Mouse (Mus musculus) gastrocnemius, postnatal 4 days (tissue): ENCODE results near the gene Trib3. TPM values are rescaled to one million over a fixed set of nuclear protein-coding genes. Genes with fewer than 3 reads are reported as not detected.

Experiments
- DNase-seq, 2 experiments: peaks; one replicate each; pipeline ENCODE4 v3.0.0; 2021 to 2022; ENCODE audit warnings: low spot score in 2 of 2, mixed read lengths in 2 of 2
- total RNA-seq, 2 experiments: library from RNA; stranded (reverse); gene quantifications; 2 replicates each; pipeline ENCODE4 v1.2.3; 2021

Trib3 gene
- total RNA-seq, 2 experiments from 2014 or later, result 1.4 to 1.7 TPM

DNA sequence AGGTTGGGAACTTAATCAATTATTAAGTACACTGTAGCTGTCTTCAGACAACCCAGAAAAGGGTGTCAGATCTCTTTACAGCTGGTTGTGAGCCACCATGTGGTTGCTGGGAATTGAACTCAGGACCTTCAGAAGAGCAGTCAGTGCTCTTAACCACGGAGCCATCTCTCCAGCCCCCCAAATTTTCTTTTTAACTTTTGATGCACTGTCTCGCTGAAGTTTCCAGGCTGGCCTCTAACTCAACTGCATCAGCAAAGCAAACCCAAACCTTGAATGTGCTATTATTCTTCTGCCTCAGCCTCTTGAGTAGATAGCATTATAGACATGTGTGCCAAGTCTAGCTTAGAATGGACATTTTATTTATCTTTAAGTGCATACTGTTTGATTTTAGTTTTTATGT lies 3.9 kb upstream of the Trib3 start:
- no peak for DNase-seq

DNA sequence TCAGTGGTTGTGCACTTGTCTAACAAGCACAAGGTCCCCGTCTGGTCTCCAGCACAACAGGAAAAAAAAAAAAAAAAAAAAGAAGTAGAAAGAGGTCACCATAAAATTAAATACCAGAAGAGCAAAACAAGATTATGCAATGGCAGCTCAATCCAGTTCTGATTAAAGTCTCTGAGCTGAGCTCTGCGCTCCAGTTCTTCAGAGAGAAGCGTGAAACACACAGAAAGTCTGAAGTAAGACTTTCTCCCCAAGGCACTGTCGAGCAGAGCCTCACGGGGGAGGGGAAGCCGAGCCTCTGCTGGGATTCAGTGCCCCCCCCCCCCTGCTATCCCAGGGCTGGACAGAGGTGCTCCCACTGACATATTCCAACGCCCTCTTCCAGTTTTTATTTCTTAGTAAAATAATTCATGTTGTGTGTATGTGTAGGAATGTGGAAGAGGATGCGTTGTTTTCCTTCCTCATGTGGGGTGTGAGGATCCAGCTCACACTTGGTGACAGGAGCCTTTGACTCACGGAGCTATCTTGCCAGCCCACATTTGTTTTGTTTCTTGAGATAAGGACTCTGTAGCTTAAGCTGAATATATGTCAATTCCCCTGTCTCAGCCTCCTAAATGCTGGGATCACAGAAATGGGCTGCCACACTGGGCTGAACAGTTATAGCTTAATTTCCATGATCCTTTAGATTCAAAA lies 3.1 kb upstream of the Trib3 start:
- DNase-seq, result no peak

DNA sequence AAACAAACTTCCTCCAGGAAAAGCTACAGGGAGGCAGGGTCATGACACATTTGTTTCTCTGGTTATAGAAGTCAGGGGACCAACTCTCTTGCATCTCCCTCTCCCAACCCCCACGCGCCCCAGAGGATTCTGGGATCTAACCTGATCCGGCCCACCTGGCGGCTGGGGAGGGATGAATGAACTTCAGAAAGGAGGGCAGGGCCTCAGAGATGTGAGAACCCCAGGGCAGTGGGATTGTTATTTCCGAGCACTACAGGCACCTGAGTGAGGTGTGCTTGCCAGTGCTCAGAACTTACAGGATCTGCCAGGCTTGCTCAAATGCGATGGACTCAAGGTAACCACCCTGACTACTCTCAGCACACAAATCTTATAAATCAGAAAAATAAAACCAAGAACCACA lies 1.6 kb upstream of the Trib3 start:
- DNase-seq, result no peak

DNA sequence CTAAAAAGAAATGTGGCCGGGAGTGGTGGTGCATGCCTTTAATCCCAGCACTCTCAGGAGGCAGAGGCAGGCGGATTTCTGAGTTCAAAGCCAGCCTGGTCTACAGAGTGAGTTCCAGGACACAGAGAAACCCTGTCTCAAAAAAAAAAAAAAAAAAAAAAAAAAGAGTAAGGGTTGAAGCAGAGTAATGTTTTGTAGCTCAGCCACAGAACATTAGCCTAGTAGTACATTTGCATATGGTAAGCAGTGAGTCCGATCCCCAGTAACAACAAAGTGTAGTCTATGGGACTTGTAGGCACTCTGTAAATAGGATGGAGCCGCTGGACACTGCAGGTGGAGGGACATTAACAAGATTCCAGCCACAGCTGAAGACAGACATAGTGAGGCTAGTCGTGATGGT lies 1.1 kb upstream of the Trib3 start:
- no peak for DNase-seq

DNA sequence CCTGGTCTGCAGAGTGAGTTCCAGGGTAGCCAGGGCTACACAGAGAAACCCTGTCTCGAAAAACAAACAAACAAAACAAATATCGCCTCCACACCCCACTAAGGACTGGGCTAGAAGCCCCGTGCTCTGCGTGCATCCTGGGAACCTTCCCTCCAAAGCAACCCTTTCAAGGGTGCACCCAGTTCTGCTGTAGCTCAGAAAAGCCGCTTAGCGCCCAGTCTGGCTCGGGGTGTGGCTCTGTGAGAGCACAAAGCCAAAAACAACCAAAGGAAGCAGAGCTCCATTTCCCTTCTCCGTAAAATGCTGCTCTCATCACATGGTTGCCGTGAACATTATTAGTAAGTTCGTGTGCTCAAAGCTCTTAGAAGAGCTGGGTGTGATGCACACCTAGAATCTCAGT lies 529 bp upstream of the Trib3 start:
- no peak for DNase-seq

DNA sequence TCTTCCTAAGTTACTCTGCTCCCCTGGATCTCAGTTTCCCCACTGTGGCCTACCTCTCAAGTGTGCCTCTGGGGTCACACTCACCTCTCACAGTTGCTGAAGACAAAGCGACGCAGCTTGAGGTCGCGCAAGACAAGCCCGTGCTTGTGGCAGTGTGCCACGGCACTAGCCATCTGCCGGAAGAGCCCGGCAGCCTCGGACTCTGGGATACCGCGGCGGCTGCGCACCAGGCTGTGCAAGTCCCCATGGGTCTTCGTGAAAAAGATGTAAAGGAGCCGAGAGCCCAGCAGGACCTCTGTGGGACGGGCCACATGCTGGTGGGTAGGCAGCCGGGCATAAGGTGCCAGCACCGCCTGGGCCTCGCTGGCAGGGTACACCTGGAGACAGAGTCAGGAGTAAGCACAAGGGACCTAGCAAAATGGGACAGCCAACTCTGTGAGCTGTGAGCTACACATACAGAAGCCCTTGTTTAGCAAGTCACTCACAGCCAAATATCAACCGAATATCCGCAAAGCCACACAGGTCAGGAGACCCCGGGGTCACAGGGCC lies 4.1 kb downstream of the Trib3 start:
- no peak for DNase-seq

DNA sequence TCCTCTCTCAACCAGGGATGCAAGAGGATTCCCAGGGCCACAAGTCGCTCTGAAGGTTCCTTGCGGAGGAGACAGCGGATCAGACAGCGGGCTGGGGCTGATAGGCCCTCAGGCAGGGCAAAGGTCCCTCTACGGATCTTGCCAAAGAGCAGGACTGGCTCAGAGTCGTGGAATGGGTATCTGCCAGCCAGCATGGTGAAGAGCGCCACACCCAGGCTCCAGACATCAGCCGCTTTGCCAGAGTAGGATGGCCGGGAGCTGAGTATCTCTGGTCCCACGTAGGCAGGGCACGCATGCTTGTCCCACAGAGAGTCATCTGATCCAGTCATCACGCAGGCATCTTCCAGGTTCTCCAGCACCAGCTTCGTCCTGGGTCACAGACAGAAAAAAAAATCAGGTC lies 5.5 kb downstream of the Trib3 start:
- no peak for DNase-seq

DNA sequence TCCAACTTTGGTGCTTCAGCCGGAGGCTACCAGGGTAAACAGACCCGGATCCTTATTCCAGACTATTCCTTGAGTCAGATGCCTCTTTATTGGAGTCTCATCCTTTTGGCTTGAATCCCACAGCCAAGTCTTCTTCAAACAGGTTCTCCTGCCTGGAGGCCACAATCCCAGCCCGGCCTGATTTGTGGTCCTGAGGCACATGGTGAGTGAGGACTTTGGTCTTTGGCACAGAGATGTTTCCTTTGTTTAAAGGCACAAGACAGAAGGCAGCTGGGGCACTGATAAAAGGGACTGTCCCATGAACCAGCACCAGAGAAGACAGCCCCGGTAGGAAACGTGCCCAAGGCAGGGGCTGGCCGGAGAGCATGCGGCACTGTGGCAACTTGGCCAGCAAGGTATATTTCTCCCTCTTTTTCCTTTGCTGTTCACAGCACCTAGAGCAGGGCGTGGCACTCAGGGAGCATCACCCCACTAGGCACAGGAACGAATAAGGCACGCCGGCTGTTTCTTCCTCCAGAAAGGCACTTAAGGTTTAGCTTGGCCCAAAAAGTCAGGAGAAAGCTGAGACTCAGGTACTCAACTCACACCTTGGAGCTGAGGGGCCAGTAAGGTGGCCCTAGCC lies 6.1 kb downstream of the Trib3 start:
- DNase-seq, result no peak

DNA sequence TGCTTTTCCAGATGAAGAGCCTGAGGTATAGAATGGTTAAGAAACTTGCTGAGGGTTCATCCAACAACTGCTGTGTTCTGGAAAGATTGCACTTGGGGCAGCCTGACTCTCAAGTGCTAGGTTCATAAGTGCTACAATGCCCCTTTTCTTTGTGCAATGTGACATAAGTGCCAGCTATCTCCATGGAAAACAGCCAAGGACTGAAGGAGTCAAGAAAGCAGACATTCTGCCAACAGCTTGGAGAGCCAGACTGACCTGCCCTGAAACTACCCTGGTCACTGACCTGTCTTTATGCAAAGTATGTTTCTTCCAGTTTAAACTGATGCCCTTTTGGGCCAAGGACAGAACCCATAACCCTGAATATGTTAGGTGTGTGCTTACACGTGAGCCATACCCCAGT lies 7.0 kb downstream of the Trib3 start:
- no peak for DNase-seq

DNA sequence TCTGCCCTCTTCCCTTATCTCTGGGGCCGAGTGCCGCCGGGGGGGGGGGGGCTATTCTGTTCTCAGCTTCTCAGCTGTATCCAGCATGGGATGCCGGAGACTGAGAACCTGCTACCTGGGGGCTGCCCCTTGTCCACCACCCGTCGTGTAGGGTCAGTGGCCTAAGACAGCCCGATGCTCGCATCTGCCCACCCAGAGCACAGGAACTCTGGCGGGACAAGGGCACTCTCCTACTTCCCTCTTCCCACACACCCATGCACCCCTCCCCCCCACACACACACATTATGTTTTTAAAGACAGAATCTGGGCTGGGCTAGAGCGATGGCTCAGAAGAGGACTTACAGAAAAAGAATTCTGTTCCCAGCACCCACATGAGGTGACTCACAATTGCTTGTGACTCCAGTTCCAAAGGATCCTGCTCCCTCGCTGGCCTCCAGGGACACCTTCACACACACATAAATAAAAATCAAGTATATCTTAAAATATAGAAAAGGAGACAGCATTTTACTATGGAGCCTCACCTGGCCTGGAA lies 8.5 kb downstream of the Trib3 start:
- no peak for DNase-seq

DNA sequence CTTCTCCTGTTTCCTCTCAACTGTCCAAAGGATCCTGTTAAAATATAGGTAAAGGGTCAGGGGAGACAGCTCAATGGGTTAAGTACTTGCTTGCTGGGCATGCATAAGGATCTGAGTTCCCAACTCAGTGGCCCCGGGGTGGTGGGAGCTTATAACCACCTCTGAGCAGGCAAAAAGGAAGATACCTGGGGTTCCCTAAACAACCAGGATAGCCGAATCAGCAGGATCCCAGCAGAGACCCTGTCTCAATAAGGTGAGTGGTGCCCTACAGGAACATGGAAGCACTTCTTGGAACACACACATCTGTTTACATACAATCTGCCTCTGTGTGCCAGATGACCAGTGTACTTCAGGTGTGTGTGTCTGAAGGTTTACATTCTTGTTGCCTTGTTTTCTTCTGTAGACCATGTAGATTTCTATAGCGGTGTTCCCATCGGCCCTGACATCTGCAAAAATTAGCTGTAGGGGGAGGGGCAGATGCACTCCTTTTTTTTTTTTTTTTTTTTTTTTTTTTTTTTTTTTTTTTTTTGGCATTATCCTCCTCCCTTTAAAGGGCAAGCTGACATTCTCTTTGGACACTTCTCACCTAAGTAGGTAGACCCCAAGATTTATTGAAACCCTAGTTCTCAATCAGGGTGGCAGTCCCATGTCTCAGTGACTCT lies 10.4 kb downstream of the Trib3 start:
- no peak for DNase-seq

DNA sequence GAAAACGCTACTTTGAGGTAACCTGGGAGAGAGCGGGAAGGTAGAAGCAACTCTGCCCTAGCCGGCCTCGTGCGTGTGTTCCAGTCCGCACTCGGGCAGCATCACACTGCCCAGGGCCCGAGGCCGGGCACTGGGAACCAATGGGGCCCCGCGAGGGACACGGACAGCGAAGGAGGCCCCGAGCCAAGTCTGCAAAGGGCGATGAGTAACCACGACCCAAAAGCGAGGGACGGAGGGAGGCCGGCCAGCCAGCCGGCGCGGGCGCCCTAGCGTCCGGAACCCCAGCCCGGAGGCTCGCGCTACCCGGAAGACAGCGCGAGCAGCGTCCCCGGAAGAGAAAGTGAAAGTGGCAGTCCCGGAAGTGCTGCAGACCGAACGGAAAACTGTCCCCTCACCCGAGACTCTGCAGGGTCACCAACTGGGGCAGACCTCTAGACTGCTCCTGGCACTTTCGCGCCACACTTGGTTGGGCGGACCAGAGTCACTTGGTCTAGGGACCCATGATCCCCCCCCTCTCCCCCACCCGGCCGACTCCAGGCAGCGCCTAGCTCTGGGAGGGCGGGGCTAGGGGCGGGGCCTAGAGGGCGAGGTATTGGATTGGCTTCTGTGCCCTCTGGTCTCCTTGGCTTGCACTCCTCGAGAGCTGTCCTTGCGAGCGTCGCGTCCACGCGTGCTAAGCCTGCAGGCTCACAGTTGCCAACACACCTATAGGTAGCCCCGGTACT lies 11.6 kb downstream of the Trib3 start, which contains the start of gene Rbck1:
Rbck1 (minus strand) TSS at position 553 of the 725 bp plus-strand sequence.
- DNase-seq, result peak; percentile 70 to 83

DNA sequence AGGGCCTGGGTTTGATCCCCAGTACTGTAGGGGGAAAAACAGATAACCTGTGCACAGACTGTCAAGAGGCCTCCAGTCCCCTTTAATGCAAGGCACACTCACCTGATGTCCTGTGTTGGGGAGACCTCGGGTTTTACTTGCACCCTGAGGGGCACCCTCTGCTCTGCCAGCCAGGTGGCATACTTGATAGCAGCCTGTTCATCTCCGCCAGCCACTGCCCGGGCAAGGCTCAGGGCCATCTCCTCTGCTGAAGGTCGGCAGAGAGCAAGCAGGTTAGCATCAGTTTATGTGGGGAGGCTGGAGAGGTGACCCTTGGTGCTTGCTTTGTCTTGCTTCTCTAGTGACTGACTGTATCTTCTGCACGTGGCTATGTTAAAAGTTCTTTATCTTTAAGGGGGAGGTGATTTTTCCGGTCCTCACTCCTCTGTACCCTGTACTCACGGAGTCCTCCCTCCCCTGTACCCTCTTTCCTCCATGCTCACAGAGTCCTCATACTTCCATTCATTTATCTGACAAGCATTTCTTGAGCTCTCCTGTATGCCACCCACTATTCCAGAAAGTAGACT lies 12.9 kb downstream of the Trib3 start:
- DNase-seq, result no peak

DNA sequence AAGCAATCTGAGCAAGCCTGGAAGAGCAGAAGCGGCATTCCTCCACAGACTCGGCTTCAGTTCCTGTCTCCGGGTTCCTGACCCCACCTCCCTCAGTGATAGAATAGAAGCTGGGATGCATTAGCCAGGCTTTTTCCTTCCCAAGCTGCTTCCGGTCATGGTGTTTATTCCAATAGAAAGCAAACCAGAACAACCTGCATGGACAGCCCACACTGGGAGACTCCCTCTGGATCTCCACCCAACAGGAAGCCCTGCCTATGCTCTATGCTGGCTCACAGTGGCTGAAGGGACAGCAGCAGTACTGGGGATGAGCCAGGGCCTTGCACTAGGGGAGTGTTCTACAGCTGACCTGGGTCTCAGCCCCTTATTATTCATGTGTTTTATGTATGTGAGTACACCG lies 15.9 kb downstream of the Trib3 start:
- DNase-seq, result no peak

DNA sequence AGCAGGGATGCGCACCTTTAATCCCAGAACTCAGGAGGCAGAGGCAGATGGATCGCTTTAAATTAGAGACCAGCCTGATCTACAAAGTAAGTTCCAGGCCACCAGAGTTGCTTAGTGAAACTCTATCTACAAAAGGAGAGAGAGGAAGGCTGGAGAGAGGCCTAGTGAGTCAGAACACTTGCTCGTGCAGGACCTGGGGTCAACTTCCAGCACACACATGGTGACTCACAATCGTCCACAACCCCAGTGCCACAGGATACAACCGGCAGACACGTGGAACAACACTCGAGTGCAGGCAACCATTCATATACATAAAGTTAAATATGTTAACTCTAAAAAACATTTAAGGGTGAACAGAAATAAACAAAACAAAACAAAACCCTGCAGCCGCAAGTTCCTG lies 17.2 kb downstream of the Trib3 start:
- no peak for DNase-seq

DNA sequence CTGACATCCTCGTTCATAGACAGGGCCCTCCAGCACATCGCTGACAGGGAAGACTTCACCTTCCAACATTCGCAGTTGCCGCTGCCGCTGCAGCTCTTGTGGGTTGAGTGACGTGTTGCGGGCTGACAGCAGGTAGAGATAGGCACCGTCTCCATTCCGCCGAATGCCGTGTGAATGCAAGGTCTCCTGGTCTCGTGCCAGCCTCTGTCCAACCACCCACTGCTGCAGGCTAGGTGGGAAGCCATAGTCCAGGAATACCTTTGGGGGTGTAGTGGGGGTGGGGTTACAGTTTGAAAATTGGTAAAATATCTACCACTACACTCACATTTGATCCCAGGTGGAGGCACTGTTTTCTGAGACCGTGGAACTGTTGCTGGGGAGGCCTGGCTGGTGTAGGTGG lies 17.7 kb downstream of the Trib3 start:
- no peak for DNase-seq

DNA sequence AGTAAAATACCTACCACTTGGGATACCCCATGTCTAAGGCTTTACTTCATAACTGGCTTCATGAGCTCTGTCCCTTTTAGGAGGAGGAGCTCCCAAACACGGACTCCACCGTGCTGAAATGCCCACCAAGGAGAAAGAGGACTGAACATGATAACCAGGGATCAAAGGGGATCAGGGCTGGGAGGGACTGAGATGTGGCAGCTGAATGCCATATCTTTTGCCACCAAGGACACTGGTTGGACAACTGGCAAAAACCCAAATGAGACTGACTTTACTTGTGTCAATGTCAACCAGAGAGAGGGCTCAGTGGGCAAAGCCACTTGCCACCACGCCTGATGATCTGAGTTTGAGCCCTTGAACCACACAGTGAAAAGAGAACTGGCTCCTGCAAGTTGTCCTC lies 19.0 kb downstream of the Trib3 start:
- DNase-seq, result no peak

DNA sequence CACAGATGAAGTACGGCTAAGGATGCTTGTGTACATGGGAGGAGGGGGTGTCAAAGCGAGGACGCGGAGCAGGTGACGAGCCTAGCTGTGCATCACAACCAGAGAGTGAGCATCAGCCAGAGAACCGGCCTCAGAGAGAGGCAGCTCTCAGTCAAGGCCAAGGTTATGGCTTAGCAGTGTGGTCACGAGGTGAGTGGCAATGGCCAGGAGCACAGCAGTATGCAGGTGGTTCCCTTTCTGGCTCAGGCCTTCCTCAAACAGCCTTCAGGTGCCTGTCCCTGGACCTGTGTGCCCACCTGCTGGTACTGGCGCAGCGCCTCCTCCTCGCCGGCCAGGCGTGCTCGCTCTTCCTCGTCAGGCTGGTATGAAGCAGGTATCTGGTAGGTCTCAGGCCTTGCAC lies 19.9 kb downstream of the Trib3 start:
- DNase-seq, result no peak

DNA sequence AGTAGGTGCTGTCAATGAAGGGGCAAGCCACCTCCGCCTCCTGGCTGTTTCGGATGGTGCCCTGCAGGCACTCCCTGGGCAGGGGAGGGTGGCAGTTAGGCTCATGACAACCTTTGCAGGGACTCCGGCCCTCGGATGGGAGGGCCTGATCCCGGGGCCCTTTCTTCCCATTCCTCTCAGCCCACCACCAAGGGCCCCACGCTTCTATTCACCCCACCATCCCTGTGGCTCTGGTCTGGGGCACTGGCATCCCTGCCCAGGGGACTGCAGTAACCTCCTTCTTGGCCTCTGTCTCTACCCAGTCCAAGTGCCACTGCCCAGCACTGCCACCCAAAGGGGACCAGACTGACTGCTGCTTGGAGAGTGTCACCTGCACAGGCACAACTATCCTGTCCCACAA lies 21.6 kb downstream of the Trib3 start:
- DNase-seq, result no peak

DNA sequence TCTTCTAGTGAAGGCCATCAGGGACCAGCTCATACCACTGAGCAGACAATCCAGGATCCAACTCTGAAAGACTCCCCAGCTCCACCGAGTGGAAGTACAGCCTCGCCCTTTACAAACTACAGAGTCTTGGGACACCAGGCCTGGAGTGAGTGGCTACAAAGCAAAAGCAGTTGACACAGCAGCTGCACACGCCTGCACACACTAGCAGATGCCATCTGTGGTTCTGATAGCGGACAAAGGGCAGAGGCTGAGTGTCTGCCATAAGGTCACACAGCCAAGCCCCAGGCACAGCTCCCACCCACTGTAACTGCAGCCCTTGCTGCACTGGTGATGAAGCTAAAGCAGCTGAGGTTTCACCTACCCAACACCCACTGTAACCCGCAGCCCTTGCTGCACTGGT lies 22.3 kb downstream of the Trib3 start:
- DNase-seq, result no peak

DNA sequence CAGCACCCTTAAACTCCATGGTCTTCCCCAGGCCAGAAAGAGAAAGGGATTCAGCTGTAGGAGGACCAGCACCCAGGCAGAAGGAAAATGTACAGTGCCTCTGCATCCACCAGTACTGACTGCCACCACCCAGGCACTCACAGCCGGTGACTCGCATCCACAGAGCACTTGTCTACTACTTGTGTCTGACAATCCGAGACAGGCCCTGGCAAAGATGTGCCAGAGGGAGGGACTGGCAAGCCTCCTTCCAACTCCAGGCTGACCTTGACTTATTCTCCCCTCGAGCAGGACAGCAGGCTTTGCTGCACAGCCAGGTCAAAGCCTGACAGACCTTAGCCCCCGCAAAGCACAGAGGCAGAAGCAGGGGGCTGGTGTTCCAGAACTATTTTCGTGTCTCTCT lies 26.8 kb downstream of the Trib3 start:
- DNase-seq, result no peak
